Mouse (Mus musculus): ENCODE results near the gene Gpx4.

Gene Gpx4

GRCm38 (mm10) chr10:80074813-80075601, 28.0 kb downstream of the Gpx4 start:
- DNase-seq (ENCODE audit: low spot score), result peak; percentile 56

- no peak for DNase-seq (ENCODE audit: low spot score)
Observed at GRCm38 (mm10) chr10:80075924-80076323, 29.0 kb downstream of the Gpx4 start.

GRCm38 (mm10) chr10:80076386-80076785, 29.4 kb downstream of the Gpx4 start:
- DNase-seq (ENCODE audit: low spot score), result no peak

DNA sequence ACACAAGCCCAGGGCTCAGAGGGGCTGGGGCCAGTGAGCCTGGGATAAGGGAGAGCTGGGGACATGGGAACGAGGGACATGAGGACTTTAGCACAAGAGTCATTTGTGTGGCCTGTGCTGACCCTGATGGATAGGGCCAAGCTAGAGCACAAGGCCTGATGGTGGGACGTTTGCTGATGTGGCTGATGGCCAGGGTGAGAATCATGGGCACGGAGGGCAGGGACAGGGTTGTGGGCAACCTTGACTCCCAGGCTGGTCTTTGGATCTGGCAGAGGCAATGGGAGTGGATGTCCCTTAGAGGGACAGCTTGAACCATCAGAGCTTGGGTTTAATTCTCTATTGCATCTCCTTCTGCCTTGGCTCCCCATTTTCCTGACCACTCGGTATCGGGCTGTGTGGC, 30.3 kb downstream of the Gpx4 start:
- no peak for DNase-seq (ENCODE audit: low spot score)

- DNase-seq (ENCODE audit: low spot score), result no peak
Observed at GRCm38 (mm10) chr10:80078366-80078765, 31.4 kb downstream of the Gpx4 start.

GRCm38 (mm10) chr10:80080396-80081070, 33.6 kb downstream of the Gpx4 start:
- no peak for DNase-seq (ENCODE audit: low spot score)

- no peak for DNase-seq (ENCODE audit: low spot score)
Observed at GRCm38 (mm10) chr10:80081075-80081474, 34.1 kb downstream of the Gpx4 start.

DNA sequence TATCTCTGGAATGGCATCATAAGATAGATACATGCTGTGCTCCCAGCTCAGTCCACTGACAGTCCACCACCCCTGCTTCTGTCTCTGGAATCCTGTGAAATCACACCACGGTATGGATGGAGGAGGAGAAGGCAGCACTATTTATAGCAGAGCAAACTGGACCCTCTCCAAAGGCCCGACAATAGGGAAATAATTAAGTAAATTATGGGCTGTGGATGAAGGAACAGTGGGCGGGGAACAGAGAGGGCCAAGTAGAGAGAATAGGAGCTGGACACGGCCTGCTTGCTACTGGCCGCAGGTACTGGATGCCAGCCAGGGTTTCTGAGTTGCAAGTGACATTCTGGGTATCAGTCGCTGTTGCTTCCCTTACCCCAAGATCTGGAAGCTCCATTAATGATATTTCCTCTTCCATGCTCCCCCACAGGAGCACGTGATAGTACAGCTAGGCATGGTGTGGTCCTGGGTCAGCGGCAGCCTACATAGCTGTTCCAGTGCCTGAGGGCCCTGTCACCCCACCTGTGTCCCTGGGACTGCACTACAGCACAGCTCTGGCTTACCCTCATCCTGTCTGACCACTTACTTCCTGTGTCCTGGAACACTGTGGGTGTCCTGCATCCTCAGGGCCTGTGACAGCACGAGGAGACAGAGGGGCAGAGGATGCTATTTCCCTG, 38.0 kb downstream of the Gpx4 start:
- no peak for DNase-seq (ENCODE audit: low spot score)

DNA sequence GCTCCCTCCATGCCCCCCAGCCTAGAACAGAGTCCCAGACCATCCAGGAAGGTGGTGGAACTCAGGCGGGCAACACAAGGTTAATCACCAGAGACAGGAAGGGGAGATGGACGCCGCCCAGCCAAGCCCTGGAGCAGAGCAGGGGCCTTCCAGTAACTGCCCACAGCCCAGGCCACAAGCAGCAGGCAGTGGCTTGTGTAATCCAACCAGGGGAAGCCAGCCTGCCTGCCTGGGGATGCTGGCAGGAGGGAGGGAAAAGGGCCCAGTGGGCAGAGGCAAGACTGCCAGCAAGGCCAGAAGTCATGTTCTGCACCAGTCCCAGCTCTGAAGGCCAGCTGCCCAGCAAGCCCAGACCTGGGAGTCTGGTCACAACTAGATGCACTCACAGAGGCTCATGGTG, 39.9 kb downstream of the Gpx4 start:
- no peak for DNase-seq (ENCODE audit: low spot score)

GRCm38 (mm10) chr10:80087483-80087882, 40.5 kb downstream of the Gpx4 start:
- no peak for DNase-seq (ENCODE audit: low spot score)

- no peak for DNase-seq (ENCODE audit: low spot score)
Observed at GRCm38 (mm10) chr10:80089146-80089545, 42.2 kb downstream of the Gpx4 start.

DNA sequence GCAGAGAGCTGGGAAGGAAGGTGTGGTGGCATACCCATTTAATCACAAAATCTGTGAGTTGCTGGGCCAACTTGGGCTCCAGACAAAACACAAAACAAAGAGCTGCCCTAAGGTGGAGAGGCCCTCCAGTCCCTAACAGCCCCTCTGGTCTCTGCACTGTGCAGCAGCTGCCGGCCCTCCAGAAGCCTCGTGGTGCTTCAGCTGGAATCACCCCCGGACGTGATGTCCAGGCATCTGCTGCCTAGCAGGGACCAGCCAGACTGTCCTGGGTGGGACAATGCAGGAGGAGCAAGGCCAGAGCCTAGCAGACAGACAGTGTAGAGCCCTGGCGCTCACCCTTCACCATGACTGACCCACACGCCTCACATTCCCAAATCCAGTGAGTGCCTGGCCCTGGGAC, 44.6 kb downstream of the Gpx4 start:
- no peak for DNase-seq (ENCODE audit: low spot score)

DNA sequence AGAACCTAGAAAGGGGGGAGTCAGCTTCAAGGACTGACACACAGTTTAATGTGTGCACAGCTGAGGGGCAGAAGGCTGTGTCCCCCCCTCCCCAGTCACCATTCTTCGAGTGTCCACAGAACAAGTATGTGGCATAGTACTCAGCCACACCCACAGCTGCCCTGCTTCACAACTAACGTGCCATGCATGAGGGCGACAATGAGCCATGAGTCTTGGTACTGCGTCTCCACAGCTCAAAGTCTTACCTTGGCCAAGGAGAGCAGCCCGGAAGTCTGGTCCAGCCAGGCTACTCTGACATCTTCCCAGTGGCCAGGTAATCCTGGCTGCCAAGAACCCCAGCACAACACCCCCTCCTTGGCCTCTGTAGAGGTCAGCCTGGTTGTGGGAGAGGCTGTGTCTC, 45.7 kb downstream of the Gpx4 start:
- no peak for DNase-seq (ENCODE audit: low spot score)

- no peak for DNase-seq (ENCODE audit: low spot score)
Observed at GRCm38 (mm10) chr10:80094085-80094484, 47.1 kb downstream of the Gpx4 start.

DNA sequence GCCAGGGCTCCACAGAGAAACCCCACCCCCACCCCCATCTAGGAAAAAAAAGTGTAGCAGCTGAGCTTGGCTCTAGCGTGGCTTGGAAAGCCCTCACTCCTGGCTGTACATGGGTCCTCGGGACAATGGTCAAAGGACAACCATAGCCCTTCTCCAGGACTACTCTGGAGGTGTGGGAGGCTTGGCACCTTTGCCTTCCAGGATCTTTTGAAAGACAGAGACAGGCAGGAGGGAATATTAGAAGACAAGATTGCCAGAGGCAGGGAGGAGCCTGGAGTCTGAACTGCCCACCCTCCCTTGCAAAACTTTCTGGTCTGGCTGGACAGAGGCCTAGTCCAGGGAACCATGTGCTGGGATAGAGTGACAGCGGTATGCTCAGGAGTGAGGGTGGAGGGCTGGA, 47.7 kb downstream of the Gpx4 start:
- DNase-seq (ENCODE audit: low spot score), result no peak

DNA sequence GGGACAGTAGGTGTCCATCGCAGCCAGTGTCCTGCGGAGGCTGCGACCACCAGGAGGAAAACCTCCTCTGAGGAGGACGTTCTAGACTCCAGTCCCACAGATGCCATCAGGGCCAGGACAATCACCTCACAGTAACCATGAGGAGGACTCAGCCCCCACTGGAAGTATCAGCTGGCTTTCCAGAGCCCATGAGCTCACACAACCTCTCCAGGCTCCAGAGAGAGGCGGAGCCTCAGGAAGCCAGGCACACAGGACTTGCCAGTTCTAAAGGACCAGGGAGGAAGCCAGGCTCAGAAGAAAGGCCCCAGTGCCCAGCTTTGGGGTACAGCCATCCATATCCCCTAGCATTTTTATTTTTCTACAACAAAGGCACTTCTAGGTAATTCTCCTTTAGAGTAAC, 48.6 kb downstream of the Gpx4 start:
- DNase-seq (ENCODE audit: low spot score), result no peak

DNA sequence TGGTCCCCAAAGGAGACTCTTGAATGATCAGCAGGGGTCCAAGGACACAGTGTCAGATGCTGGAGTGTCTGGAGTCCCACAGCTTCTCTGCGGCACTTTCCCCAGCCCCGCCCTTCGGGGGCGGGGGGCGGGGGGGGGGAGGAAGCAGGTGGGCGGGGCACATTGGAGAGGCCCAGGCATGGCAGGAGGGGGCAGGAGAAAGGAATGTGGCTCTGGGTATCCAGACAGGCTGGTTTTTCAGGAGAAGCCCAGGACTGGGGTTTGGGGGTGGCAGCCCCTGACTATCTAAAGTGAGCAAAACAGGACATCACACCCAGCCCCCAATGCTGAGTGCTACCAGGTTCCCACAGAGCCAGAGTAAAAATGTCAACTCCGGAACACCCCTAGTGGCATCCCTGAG, 50.3 kb downstream of the Gpx4 start:
- no peak for DNase-seq (ENCODE audit: low spot score)

GRCm38 (mm10) chr10:80098630-80099029, 51.7 kb downstream of the Gpx4 start:
- no peak for DNase-seq (ENCODE audit: low spot score)

- no peak for DNase-seq (ENCODE audit: low spot score)
Observed at GRCm38 (mm10) chr10:80100982-80101381, 54.0 kb downstream of the Gpx4 start.

DNA sequence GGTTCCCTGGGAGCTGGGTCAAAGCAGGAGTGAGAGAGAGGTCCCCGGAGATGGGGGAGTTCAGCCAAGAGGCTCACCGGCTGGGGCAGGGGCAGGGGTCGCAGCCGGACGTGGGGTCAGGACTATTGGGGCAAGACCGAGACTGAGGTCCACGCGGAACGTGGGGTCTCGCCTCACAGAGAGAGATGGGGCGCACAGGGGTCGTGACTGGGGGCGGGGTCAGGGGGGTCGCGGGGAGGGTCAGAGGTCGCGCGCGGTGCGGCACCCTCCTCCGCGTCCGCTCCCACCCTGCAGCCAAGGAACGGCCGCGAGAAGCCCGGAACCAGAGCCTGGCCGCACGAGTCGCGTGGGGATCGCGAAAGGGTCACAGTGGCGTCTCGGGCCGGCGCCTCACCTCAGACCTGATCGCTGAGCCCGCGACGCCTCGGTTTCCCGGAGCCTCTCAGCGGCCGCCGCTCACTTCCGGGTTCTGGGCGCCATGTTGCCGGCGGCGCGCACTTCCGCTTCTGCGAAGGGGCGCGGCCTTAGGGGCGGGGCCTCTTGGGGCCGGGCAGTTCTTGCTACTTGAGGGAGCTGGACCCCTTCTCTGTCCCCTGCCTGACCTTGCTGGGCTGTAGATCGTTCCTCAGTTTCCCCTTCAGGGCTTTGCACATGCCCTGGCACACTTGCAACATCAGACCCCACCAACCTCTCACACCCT, 55.4 kb downstream of the Gpx4 start:
- DNase-seq (ENCODE audit: low spot score), result peak; percentile 86

DNA sequence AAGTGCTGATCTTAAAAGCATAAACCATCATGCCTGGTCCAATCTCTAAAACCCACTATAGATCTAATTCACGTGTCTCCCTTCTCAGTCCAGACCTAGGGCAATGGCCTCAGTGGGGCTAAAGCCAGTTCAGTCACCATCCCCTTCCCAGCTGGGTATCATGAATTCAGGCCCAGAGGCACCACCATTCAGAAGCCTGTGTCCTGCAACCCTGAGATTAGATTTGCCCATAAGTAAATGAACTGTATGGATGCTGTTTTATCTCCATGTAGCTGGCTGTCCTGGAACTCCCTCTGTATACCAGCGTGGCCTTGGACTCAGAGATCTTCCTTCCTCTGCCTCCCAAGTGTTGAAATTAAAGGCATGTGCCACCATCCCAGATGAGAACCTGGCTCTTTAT, 56.1 kb downstream of the Gpx4 start:
- no peak for DNase-seq (ENCODE audit: low spot score)

DNA sequence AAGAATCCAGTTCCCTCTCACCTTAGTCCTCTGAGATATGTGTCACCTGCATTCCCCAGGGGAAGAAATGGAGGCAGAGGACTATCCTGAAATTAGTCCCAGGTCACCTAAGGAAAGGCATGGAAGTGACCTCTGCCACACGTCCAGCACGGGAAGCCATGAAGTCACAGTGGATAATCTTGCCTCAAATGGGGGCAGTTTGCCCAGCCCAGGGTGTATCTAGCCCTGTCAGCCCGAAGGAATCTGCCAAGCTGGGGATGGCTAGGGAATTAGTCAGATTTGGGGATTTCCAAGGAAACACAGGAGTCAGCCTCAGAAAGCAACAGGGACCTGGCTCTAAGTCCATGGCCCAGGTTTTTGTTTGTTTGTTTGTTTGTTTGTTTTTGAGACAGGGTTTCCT, 57.2 kb downstream of the Gpx4 start:
- DNase-seq (ENCODE audit: low spot score), result no peak

DNA sequence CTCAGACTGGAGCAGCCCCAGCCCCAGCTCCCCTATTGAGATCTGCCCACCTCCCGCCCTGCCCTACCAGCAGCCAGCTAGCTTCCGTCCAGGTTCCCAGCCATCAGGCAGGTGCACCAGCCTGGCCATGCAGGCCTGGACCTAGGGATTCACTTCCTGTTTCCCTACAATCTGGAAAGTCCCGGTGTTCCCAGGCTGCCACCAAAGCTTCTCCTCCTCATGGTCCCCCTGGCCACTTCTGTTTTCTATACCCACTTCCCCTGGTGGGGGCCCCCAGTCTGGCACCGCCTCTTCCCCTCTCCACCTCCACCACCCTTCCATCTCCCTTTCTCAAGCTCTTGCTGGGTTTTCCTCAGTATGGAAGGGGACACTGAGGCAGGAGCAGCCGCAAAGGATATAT, 58.5 kb downstream of the Gpx4 start, which contains the start of gene Sbno2:
TSS of gene Sbno2 (minus strand) at position 112 of the 400 bp plus-strand sequence.
- DNase-seq (ENCODE audit: low spot score), result no peak

Measured in ovary, postnatal 36 days (tissue).